Mouse (Mus musculus): ENCODE measurements around the gene Srrm4. TPM values are rescaled to one million over a fixed set of nuclear protein-coding genes. Genes with fewer than 3 reads are reported as not detected.

Srrm4 gene
- polyA plus RNA-seq, 1 experiment, result not detected

DNA sequence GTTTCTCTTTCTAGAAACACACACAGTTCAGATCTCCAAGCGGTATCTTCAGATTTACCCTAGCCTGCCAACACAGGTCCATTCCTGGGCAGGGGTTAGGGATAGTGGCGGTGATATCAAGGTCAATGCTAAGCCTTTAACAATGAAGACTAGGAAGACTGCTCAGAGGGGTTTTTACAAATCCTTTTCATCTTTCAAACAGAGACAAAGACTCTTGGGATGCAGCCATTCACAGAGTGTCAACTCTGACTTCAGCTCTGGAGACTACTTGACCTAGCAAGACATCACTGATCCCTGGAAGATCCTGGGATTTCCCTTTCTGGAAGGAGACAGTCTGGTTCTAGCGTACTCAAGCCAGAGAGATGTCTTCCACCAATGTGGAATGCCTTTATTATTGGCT is 190.8 kb downstream of the Srrm4 start:
- TF ChIP-seq CTCF (IDR thresholded peaks at IDR 0.05; ENCODE audit: low read depth, low read length) (no peak), POLR2A (IDR thresholded peaks at IDR 0.05; ENCODE audit: borderline replicate concordance, low read depth, low read length) (no peak)
- Histone ChIP-seq H3K4me3 (ENCODE audit: insufficient read depth, low read length) (no peak overlapping the region), H3K27ac (ENCODE audit: insufficient read depth, low read depth, low read length) (no peak overlapping the region), H3K4me1 (ENCODE audit: control insufficient read depth, insufficient read depth, low read length) (no peaks in the 10 kb centered on the region)

GRCm38 (mm10) chr5:116400042-116400730 is 191.4 kb downstream of the Srrm4 start:
- Histone ChIP-seq H3K4me3 (ENCODE audit: insufficient read depth, low read length) (no peak overlapping the region), H3K4me1 (ENCODE audit: control insufficient read depth, insufficient read depth, low read length) (no peaks in the 10 kb centered on the region)

GRCm38 (mm10) chr5:116396104-116396503 is 195.5 kb downstream of the Srrm4 start:
- no peak overlapping the region for H3K4me3 ChIP-seq (ENCODE audit: insufficient read depth, low read length)
- TF ChIP-seq CTCF (IDR thresholded peaks at IDR 0.05; ENCODE audit: low read depth, low read length) (no peak), POLR2A (IDR thresholded peaks at IDR 0.05; ENCODE audit: borderline replicate concordance, low read depth, low read length) (no peak)
- no peaks in the 10 kb centered on the region for H3K4me1 ChIP-seq (ENCODE audit: control insufficient read depth, insufficient read depth, low read length)
- no peak overlapping the region for H3K27ac ChIP-seq (ENCODE audit: insufficient read depth, low read depth, low read length)

More at GRCm38 (mm10) chr5:116400042-116400730, 191.4 kb downstream of the Srrm4 start:
- no peak overlapping the region for H3K27ac ChIP-seq (ENCODE audit: insufficient read depth, low read depth, low read length)
- TF ChIP-seq POLR2A (IDR thresholded peaks at IDR 0.05; ENCODE audit: borderline replicate concordance, low read depth, low read length), result no peak
- TF ChIP-seq CTCF (IDR thresholded peaks at IDR 0.05; ENCODE audit: low read depth, low read length), result no peak

DNA sequence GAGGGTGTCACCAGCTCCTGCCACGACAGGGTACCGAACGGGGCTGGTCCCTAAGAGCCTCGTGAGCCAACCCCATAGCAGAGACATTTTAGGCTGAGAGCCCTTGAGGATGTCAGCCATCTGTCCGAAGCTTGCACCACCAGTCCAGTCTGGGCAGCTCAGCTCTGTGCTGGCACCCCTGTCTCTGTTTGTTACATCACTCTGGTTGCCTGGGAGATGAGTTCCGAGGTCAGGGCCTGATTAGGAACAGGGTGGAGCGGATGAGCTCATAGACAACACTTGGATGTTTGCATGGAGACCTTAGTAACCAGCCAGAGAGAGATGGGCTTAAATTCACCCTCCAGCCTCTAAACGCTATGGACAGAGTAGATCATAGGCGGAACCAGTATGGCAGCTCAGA is 199.0 kb downstream of the Srrm4 start:
- TF ChIP-seq POLR2A (IDR thresholded peaks at IDR 0.05; ENCODE audit: borderline replicate concordance, low read depth, low read length) (no peak), CTCF (IDR thresholded peaks at IDR 0.05; ENCODE audit: low read depth, low read length) (no peak)
- no peak overlapping the region for H3K4me3 ChIP-seq (ENCODE audit: insufficient read depth, low read length)
- H3K27ac ChIP-seq (ENCODE audit: insufficient read depth, low read depth, low read length), result no peak overlapping the region
- no peaks in the 10 kb centered on the region for H3K4me1 ChIP-seq (ENCODE audit: control insufficient read depth, insufficient read depth, low read length)

DNA sequence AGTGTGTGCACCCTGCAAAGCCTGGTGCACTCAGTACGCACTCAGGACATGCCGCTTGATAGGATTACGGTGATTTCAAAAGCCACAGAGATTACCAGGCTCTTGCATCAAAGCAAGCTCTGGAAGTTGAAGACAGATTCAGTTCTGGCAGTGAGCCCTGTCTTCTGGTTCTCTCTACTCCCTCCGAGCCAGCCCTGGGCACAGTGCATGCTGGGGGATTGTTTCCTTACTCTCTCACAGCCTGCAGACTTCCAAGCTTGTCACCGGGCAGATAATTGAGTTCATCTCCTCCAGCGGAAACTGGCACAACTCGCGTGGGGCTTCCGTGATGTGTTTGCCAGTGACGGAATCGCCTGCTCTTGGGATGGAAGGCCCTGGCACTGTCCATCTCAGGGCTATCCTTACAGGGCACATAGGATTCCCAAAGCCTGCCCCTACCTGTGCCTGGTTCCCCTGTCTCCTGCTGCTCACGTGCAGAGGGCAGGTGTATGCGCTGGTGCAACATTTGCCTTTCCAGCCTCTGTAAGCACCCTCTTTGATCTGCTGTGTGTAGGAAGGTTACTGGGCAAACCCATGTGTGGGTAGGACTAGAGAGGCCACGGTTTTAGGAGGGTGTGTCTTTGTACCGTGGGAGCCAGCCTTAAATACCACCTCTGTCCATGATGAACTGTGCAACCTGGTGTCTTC is 201.6 kb downstream of the Srrm4 start:
- H3K27ac ChIP-seq (ENCODE audit: insufficient read depth, low read depth, low read length), result no peak overlapping the region
- TF ChIP-seq POLR2A (IDR thresholded peaks at IDR 0.05; ENCODE audit: borderline replicate concordance, low read depth, low read length), result no peak
- no peak for TF ChIP-seq CTCF (IDR thresholded peaks at IDR 0.05; ENCODE audit: low read depth, low read length)
- H3K4me3 ChIP-seq (ENCODE audit: insufficient read depth, low read length), result no peak overlapping the region
- no peaks in the 10 kb centered on the region for H3K4me1 ChIP-seq (ENCODE audit: control insufficient read depth, insufficient read depth, low read length)

DNA sequence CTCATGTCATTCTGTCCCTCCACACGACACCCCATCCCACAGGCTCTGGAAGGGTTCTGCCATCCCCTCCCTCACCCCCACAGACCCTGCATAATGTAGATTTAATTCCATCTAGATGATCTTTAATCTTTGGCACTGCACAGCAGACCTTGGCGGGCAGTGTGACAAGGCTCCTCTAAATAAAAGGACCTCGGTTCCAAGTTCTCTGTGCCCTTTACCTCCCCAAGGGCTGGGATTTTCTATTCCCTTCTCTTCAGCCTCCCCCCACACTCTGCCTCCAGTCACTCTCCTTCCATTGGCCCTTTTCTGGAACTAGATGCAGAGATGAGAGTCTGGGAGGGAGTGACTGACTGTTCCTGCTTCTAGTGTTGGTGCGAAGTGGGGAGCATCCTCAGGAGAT is 202.3 kb downstream of the Srrm4 start:
- H3K4me1 ChIP-seq (ENCODE audit: control insufficient read depth, insufficient read depth, low read length), result no peaks in the 10 kb centered on the region
- no peak overlapping the region for H3K27ac ChIP-seq (ENCODE audit: insufficient read depth, low read depth, low read length)
- TF ChIP-seq CTCF (IDR thresholded peaks at IDR 0.05; ENCODE audit: low read depth, low read length), result no peak
- TF ChIP-seq POLR2A (IDR thresholded peaks at IDR 0.05; ENCODE audit: borderline replicate concordance, low read depth, low read length), result no peak
- H3K4me3 ChIP-seq (ENCODE audit: insufficient read depth, low read length), result no peak overlapping the region

Other genes starting within 250 kb of the Srrm4 start
- gene Hspb8, start 169.0 kb downstream of the Srrm4 start, polyA plus RNA-seq (2012; ENCODE audit: insufficient read depth, insufficient read length, missing spikeins), result 0.51 TPM in 1 of 2 replicates, not detected in the other